Mouse (Mus musculus) natural killer cell, adult 2 months (primary cell): ENCODE measurements at regions not wholly inside any gene's neighbourhood (a gene's known extent, or its start where the extent isn't known, plus 50 kb on each side); places are given as distances from the start of the nearest gene placed in this dataset.

Experiments
- DNase-seq, 2 experiments: peaks; one replicate each; pipeline ENCODE4 v3.0.0; 2022; ENCODE audit warnings: low spot score in 2 of 2

DNA sequence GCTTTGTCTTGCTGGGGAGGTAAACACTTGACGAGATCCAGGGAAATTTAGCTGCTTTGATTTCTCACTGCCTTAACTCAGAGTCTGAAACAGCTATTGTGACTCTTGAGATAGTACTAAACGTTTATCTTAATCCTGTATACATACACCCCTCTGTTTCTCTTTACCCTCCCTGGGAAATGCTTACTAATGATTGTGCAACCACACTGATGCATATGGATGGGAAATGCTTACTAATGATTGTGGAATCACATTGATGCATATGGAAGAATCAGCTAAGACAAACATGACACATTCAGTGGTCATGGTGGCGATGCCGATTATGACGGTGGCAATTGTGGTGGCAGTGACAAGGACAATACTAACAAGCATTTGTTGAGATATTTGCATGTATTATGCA is 58.9 kb upstream of the Sesn3 start:
- no peak for DNase-seq

DNA sequence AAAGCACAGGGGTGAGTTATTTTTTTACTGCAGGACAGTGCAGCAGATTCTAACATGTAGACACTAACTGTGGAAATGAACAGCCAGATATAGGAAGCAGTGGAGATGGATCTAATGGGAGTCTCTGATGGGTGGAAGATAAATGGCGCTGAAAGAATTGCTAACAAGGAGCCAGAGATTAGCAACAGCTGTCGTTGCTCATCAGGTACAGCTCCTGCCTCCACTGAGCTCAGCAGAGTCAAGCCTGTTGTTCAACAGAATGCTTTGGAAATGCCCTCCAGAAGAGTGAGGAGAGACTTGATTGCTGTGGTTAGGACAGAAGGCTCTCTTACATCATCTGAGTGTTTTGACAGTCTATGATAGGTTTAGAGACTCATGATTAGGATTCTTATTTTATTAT is 51.9 kb upstream of the Sesn3 start:
- no peak for DNase-seq
